Mouse (Mus musculus) frontal cortex, postnatal 10 days (tissue): ENCODE measurements around the gene Alg10b.
"Not testable (repeated sequence)": the region's sequence is repeated elsewhere in the genome, so short reads cannot be mapped to it uniquely, and the experiment has no call there.

Experiments used
- DNase-seq, 2 experiments: peaks; one replicate each; pipeline ENCODE4 v3.0.0; 2022; ENCODE audit warnings: low spot score in 2 of 2, mixed read lengths in 1 of 2

Gene Alg10b

DNA sequence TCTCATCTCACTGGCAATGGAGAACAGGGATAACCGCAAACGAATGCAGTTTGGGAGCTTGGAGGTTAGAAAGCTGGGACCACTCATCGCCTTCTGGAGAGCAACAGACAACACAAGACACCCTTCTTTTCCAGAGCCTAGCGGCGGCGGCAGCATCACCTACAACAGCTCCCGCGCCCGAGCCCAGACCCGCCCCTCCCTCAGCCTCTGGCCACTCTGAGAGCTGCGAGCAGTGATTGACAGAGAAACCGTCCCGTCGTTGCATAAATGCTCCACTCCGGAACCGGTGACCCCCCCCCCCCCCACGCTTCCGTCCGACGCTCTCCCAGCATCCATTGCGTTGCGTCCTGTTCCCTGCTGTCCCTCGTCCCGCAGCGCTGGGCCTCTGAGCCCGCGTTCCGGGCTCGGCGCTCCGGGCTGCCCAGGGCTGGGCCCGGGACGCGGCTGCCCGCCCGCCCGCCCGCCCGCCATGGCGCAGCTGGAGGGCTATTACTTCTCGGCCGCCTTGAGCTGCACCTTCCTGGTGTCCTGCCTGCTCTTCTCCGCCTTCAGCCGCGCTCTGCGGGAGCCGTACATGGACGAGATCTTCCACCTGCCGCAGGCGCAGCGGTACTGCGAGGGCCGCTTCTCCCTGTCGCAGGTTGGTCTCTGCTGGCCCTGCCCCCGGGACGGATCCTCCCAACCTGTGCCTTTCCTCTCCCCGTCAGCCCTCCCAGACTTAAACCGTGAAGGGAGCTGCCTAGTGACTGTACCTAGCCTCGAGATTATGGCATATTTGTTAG, at the start of gene Alg10b:
Gene Alg10b (plus strand): TSS at position 343 of the 782 bp plus-strand sequence.
- peak; percentile 70 to 78 for DNase-seq

DNA sequence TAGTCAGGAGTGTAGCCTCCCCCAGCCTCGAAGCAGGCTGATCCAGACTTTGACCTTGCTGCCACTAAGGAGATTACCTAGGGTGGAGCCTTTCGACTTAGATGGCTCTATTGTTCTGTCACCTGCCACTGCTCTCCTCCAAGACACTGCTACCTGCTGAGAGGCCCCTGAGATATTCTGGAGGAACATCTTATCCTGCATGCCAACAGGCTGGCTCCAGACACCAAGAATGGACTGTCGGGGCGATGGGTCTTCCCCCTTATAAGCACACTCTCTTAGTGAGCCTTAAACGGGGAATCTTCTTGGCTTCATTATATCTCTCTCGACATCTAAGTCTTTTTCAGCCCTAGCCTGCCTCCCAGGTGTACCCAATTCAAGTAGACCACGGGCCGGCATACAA, 41.0 kb upstream of the Alg10b start:
- DNase-seq = not testable (repeated sequence)

DNA sequence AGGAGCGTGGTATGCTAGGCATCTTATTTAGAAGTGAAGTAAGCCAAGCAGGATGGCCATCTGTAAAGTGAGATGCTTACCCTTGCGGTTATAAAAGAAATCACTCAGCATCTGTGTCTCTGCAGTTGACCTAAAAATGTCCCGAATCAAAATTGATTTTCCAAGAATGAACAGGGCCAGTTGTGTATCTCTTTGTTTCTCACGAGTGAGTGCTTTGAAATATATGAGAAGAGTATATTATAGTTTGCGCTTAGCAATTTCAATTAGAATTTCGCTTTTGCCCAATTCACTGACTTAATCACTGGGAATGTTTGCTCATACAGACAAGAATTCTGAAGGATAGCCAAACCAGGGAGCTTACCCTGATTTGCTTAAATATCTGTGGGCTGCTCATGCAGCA, 40.6 kb upstream of the Alg10b start:
- DNase-seq = no peak

DNA sequence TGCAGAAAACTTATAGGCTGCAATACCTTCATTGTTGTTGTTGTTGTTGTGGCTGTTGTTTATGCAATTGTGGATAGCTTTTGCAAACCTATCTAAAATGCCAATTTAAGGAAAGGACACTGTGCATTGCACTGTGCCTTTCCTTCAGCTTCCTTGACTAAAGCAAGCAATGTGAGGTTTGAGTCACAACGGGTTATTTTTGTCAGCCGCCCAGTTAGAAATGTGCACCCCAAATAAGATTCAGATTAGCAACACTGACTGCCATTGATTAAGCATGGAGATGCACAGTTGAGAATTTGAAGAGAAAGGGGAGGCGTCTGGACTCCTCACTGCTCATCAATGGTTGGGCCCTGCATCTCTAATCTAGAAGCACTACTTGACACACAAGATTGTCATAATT, 39.4 kb upstream of the Alg10b start:
- DNase-seq = no peak

DNA sequence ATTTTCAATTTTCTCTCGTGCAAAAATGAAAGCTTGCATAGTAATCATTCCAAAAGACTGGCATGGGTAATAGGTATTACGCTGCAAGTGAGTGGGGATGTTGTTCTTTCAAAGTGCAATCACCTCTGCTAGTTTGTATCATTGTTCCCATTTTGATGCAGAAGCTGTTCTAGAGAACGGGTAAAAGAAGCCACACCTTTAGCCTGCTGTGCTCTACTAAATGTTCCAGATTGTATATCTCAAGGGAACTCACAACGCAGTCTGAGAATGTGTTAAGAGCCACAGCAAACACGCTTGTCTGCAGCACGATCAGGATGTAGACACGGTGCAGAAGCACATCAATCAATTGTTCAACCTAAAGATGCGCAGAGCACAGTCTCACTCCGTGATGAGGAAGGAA, 34.6 kb upstream of the Alg10b start:
- DNase-seq = no peak

DNA sequence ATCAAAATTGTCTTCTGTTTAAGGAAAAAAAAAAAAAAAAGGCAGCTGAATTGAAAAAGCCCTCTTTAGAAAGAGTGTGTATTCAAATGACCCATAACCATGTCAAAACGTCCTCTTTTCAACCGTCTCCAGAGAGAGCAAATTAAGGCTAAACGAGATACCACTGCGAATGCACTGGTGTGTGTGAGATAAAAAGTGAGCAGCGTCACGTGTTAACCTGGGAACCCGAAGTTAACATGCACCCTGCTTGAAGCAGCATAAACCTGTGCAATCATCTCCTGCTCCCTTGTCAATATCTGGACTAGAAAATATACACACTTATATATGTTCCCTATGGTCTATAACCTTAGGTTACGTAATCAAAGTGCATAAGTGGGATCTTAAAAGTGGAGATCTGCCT, 10.2 kb upstream of the Alg10b start:
- no peak for DNase-seq

DNA sequence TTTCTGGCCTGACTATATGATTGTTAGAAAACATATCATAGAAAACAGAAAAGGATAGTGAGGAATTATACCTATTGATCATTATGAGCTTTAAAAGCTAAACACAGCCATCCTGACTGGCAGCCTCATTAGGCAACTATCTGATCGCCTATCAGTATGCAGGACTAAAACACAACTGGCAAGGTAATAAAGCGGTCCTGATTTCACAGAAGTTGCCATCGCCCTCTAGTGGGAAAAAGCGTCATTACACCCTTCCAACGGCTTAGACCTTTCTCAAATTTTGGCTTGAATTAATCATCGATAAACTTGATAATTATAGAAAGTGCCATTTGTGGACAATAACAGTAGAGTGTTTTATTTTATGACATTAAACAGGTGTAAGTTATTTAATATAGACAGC, 9.2 kb upstream of the Alg10b start:
- DNase-seq = peak in 1 of 2 experiments; percentile 47

DNA sequence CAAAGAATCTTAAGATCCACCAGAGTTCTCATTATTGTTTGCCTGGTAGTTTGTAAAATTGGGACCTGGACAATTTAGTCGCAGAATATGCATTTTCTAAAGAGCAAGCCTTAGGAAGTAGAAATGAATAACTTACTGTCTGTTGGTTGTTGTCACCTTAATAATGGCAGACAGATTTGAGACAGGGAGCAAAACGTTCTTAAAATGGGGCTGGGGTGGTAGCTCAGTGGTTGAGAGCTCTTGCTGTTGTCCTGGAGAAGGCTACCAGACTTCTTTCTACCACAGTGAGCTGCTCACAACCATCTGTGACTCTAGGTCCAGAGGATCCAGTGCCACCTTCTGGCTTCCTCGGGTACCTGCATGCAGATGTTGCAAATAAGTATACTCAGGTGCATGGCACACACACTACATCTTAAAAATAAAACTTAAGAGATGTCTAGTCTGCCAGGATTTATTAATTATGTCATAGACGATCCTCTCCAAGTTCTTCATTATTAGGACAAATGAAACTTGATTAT, 1.0 kb downstream of the Alg10b start:
- DNase-seq = no peak

DNA sequence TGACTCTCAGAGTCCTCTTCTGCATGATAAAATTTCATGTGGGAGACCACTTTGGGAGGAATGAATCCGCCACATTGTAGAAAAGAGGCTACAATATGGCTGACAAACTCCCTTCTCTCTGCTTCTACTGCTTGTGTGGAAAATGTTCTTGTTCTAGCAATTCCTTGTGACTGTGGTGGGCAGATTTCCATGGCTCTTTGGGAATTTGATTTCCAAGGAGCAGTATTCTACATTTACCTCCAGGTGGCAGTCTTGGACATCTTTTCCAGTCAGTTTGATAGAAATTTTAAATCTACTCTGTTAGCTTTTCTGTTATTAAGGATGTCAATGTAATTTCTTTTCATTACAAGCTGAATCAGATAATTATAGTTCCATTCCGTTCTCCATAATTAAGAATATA, 13.5 kb downstream of the Alg10b start:
- no peak for DNase-seq

DNA sequence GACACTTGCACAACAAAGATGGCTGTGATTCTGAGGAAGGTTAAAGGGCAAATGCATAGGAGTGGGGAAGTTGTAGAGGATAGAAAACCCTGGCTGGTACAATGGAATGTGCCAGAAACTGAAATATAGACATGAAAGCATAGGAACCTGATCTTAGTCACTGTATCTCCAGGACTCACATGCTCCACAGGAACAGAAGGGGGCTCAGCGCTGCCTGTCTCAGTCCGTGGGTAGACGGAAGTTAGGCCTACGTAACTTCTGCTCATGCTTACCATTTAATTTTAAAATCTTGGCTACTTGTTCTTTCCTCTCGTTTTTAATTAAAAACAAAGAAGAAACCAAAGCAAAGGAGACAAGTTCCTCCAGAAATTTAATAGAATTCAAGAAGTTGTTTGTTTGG, 20.0 kb downstream of the Alg10b start:
- DNase-seq = no peak

DNA sequence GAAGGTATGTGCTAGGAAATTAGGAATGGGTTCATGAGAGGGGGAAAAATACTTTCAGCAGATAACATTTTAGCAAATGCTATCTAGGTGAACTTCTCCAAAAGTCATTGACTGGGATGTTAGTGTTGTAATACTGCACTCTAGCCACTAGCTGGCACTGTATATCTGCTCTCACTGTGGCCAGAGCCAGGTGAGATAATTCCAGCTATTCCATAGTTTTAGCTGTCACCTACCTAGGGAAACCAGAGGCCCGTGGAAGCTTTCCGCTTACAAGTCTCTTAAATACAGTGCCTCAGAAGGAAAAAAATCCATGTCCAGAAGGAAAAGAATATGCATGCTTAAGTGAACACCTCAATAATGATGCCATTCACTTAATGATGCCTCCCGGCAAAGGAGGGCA, 25.6 kb downstream of the Alg10b start:
- no peak for DNase-seq

DNA sequence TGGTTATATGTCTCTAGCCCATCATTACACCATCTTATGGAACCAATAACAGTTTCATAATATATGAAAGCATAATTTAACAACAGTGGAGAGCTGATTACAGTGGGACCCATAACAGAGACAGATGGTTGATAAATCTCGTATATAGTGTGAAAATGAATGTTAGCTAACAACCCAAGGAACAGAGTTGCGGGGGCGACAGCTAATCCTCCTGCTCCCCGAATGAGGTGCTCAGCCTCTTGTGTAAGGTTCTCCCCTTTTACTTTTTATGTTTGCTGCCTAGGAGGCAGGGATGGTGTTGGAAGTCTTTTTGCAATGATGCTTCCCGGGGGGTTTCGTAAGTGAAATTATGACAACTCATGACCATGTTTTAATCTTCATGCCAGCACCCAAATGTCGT, 58.8 kb downstream of the Alg10b start:
- no peak for DNase-seq
